Mouse (Mus musculus) liver, adult 2 months (tissue): ENCODE data around the gene Rasa3.

Experiments used
- CTCF ChIP-seq: fragments of 200-500 bp; IDR thresholded peaks from 2 replicates; pipeline ENCODE4 v1.5.1; 2011; ENCODE audit warnings: low read depth, low read length, control low read depth
- POLR2A ChIP-seq: fragments of 200-500 bp; IDR thresholded peaks from 2 replicates; pipeline ENCODE4 v1.6.1; 2011; ENCODE audit warnings: low read length, control low read depth; ENCODE audit not compliant: insufficient read depth; ENCODE audit errors: extremely low read depth

DNA sequence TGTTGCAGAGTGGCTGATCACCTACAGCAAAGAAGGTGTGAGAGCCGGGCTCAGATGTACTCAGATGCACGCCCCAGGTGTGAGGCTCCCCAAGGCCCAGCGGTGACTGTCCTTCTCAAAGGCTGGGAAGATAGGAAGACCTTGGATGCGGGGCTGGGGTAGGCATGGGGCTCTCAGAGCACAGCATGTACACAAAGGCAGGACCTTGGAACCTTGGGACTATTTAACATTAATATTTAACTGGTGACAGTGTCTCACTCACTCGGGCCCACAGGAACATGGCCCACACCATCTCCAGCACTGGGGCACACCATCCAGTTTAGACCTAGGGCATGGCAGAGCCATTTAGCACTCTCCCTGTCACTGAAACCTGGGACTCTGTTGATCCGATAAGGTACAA, 99.5 kb downstream of the Rasa3 start:
- TF ChIP-seq CTCF (no peak), POLR2A (no peak)
